Mouse (Mus musculus): Measurements from ENCODE around the gene Nfia. TPM values are rescaled to one million over a fixed set of nuclear protein-coding genes. Genes with fewer than 3 reads are reported as not detected.

Gene Nfia
- polyA plus RNA-seq, 1 experiment from 2014 or later, result 15.9 TPM

DNA sequence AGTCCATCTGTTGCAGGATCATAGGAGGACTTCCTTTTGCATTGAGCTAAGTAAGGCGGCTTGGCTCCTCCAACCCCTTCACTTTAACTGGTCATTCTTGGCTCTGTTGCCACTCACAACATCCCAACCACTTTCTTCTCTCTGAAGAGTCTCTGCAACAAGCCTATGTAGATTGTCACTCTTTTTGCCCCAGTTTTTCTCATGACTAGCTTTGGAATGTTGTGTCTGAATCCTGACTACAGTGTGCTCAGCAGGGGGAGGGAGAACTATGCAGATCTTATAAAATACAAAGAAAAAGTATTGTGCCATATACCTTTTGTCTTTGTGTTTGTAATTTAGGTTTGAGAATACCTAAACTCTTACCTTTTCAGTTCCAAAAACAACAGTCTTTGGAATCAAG, 119.1 kb downstream of the Nfia start:
- 80% methylated on average over 1 of the region's 1 CpGs for WGBS
- Histone ChIP-seq H3K36me3 (ENCODE audit: control insufficient read depth, insufficient read depth) (no peaks in the 10 kb centered on the region), H3K4me2 (replicated peaks; ENCODE audit: low read depth) (no peak overlapping the region), H3K27ac (ENCODE audit: low read depth, low read length) (no peak overlapping the region), H3K9ac (ENCODE audit: low read depth, low read length) (no peak overlapping the region), H3K9me3 (ENCODE audit: control insufficient read depth) (no peaks in the 10 kb centered on the region), H3K4me1 (replicated peaks; ENCODE audit: control insufficient read depth, insufficient read depth, low read length) (no peaks in the 10 kb centered on the region), H3K4me3 (ENCODE audit: low read depth, low read length) (no peak overlapping the region), H3K27me3 (replicated peaks; ENCODE audit: control insufficient read depth, insufficient read depth, low read length) (no peaks in the 10 kb centered on the region)
- ATAC-seq, result no peak
- no peak for TF ChIP-seq CTCF (IDR thresholded peaks at IDR 0.05; ENCODE audit: low read depth)

DNA sequence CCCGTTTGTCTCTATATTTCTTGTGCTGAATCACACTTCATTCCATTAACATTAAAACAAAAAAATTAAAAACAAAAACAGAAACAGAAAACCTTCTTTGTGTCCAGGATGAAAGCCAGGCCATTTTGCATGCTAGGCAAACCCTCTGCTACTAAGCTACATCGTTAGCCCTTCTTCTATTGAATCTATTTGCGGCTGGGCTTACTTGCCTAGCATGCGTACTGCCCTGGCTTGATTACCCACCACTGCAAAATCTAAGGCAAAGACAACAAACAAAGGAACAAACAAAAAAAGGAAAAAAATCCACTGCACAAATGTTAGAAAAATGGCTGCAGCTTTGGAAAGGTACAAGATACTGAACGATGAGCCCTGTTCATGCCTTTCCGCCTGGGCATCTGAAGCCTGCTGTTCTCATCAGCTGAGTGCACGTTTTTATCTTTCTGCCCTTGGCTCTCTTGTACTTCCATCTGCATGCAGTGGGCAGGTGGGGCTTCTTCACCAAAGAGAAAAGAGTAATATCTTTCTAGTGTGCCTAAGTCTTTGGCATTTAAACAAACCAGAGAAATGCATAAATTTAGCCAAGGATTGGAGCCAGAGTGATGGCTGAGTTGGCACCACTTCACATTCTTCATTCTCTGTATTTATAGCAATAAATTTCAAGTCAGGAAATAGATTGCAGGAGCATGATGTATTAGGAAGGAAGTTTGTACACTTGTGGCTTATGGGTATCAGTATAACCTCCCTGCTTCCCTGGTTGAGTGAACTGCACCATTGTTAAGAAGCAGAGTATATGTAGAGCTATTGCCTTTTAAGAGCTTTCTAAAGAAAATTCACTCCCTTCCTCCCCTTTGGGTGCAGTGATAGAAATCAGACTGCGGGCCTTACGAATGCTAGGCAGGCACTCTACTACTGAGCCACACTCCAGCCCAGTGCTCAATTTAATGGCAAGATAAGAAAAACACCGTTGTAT, 121.7 kb downstream of the Nfia start:
- no peak for ATAC-seq

DNA sequence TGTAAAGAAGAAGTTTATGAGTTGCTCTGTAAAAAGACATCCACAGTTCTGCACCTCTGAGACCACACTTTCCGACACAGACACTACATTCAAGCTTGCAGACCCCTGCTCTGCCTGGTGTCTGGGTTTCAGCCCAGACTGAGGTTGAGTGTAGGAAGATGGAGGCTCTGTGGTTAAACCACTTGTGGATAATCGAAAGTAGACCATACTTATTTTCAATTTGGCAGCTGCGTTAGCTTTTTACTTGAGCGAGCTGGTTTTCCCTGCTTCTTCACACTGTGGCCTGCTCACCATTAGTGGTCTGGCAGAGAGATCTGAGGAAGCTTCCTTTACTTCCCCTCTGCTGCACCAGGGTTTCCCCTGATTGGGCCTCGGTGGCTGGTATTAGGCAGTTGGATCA, 123.4 kb downstream of the Nfia start:
- Histone ChIP-seq H3K9ac (ENCODE audit: low read depth, low read length) (no peak overlapping the region), H3K27me3 (replicated peaks; ENCODE audit: control insufficient read depth, insufficient read depth, low read length) (no peaks in the 10 kb centered on the region), H3K4me1 (replicated peaks; ENCODE audit: control insufficient read depth, insufficient read depth, low read length) (no peaks in the 10 kb centered on the region), H3K4me2 (replicated peaks; ENCODE audit: low read depth) (no peak overlapping the region), H3K4me3 (ENCODE audit: low read depth, low read length) (no peak overlapping the region), H3K36me3 (ENCODE audit: control insufficient read depth, insufficient read depth) (no peaks in the 10 kb centered on the region), H3K9me3 (ENCODE audit: control insufficient read depth) (no peaks in the 10 kb centered on the region), H3K27ac (ENCODE audit: low read depth, low read length) (no peak overlapping the region)
- no peak for ATAC-seq
- TF ChIP-seq CTCF (IDR thresholded peaks at IDR 0.05; ENCODE audit: low read depth), result no peak
- WGBS, result 89% methylated on average over 5 of the region's 5 CpGs

More for the DNA sequence above, 121.7 kb downstream of the Nfia start:
- no peak overlapping the region for H3K4me3 ChIP-seq (ENCODE audit: low read depth, low read length)
- no peak overlapping the region for H3K4me2 ChIP-seq (replicated peaks; ENCODE audit: low read depth)
- no peaks in the 10 kb centered on the region for H3K9me3 ChIP-seq (ENCODE audit: control insufficient read depth)
- TF ChIP-seq CTCF (IDR thresholded peaks at IDR 0.05; ENCODE audit: low read depth), result no peak
- no peak overlapping the region for H3K27ac ChIP-seq (ENCODE audit: low read depth, low read length)
- H3K36me3 ChIP-seq (ENCODE audit: control insufficient read depth, insufficient read depth), result no peaks in the 10 kb centered on the region
- whole genome bisulfite sequencing, result 77% methylated on average over 10 of the region's 10 CpGs
- no peaks in the 10 kb centered on the region for H3K27me3 ChIP-seq (replicated peaks; ENCODE audit: control insufficient read depth, insufficient read depth, low read length)
- no peak overlapping the region for H3K9ac ChIP-seq (ENCODE audit: low read depth, low read length)
- no peaks in the 10 kb centered on the region for H3K4me1 ChIP-seq (replicated peaks; ENCODE audit: control insufficient read depth, insufficient read depth, low read length)

DNA sequence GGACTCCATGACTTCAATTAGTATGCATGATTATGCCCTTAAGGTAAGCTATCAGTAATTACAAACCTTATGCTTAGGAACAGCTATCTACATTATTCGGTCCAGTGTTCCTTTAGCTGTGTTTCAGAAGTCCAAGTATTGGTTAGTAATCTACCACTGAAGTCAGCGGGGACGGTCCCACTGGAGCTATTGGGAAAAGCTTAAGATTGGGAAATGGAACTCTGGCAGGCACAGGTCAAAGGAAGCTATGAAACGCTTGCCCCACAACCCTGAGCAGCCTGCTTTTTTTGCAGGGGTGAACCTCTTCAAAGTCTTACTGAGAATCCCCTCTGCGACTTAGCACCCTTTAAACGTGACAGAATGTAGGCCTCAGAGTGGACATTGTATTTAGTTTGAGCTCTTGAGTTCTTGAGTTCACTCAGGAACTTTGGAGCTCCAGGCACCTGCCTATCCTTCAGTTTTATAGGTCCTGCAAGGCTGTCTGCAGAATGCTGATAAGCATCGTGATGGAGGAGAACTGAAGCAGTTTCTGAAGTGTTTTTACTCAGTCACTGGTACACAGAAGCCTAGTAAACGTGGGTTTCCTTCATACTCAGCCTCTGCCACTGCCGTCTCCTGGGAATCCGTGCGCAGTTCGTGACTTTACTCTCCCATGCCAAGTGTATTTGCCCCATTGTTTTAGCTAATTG, 127.9 kb downstream of the Nfia start:
- no peak for ATAC-seq

DNA sequence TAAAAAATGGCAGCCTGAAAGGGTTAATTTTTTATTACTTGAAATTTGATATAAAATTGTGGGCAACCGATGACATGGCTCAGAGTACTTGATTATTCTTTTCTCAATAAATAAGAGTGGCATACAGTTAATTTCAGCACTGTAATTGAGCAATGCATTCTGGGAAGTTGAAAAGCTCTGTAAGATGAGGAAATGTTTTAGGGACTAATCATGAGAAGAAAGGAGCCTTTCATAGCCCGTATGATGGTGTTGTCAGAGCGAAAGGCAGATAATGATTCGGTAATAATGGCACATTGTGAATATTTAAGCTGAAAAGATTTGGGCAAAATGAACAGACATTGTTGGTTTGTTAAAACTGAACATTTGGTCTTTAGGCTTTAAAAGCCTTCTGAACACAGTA, 133.3 kb downstream of the Nfia start:
- WGBS, result 59% methylated on average over 4 of the region's 4 CpGs
- Histone ChIP-seq H3K27me3 (replicated peaks; ENCODE audit: control insufficient read depth, insufficient read depth, low read length) (no peaks in the 10 kb centered on the region), H3K4me2 (replicated peaks; ENCODE audit: low read depth) (no peak overlapping the region), H3K27ac (ENCODE audit: low read depth, low read length) (no peak overlapping the region), H3K4me3 (ENCODE audit: low read depth, low read length) (no peak overlapping the region), H3K36me3 (ENCODE audit: control insufficient read depth, insufficient read depth) (no peaks in the 10 kb centered on the region), H3K4me1 (replicated peaks; ENCODE audit: control insufficient read depth, insufficient read depth, low read length) (no peaks in the 10 kb centered on the region), H3K9ac (ENCODE audit: low read depth, low read length) (no peak overlapping the region), H3K9me3 (ENCODE audit: control insufficient read depth) (no peaks in the 10 kb centered on the region)
- ATAC-seq, result no peak
- TF ChIP-seq CTCF (IDR thresholded peaks at IDR 0.05; ENCODE audit: low read depth), result no peak

More for the DNA sequence above, 127.9 kb downstream of the Nfia start:
- no peak for TF ChIP-seq CTCF (IDR thresholded peaks at IDR 0.05; ENCODE audit: low read depth)
- Histone ChIP-seq H3K9me3 (ENCODE audit: control insufficient read depth) (no peaks in the 10 kb centered on the region), H3K4me2 (replicated peaks; ENCODE audit: low read depth) (no peak overlapping the region), H3K27me3 (replicated peaks; ENCODE audit: control insufficient read depth, insufficient read depth, low read length) (no peaks in the 10 kb centered on the region), H3K4me3 (ENCODE audit: low read depth, low read length) (no peak overlapping the region), H3K27ac (ENCODE audit: low read depth, low read length) (no peak overlapping the region), H3K4me1 (replicated peaks; ENCODE audit: control insufficient read depth, insufficient read depth, low read length) (no peaks in the 10 kb centered on the region), H3K36me3 (ENCODE audit: control insufficient read depth, insufficient read depth) (no peaks in the 10 kb centered on the region), H3K9ac (ENCODE audit: low read depth, low read length) (no peak overlapping the region)
- WGBS, result 77% methylated on average over 12 of the region's 12 CpGs

DNA sequence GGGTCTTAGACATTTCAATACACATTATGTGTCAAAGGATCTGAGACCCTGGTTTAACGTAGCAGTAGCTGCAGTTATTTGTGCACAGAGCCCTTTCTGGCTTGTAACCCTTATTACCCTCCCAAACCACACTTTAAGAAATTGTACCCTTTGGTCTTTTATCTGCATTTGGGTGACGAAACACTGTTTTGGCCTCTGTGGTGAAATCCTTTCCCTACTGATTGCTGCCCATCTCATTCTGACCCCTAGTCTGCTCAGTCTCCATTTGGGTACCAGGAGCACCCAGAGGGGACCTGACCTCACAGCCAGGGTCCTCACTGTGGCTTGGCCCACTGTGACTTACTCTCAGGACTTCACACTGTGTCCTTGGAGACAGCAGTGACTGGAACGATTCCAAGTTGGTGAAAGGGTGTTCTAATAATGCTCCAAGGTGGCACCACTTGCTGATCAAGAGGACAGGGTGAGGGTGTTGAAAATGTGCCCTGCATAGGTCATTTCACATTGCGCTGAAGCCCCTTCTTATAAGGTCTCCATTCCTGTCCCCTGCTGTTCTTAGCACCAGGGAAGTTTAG, 136.1 kb downstream of the Nfia start:
- H3K4me1 ChIP-seq (replicated peaks; ENCODE audit: control insufficient read depth, insufficient read depth, low read length), result no peaks in the 10 kb centered on the region
- no peaks in the 10 kb centered on the region for H3K27me3 ChIP-seq (replicated peaks; ENCODE audit: control insufficient read depth, insufficient read depth, low read length)
- H3K36me3 ChIP-seq (ENCODE audit: control insufficient read depth, insufficient read depth), result no peaks in the 10 kb centered on the region
- no peak overlapping the region for H3K27ac ChIP-seq (ENCODE audit: low read depth, low read length)
- H3K4me2 ChIP-seq (replicated peaks; ENCODE audit: low read depth), result no peak overlapping the region
- no peak overlapping the region for H3K9ac ChIP-seq (ENCODE audit: low read depth, low read length)
- TF ChIP-seq CTCF (IDR thresholded peaks at IDR 0.05; ENCODE audit: low read depth), result no peak
- 82% methylated on average over 4 of the region's 4 CpGs for WGBS
- no peak for ATAC-seq
- no peaks in the 10 kb centered on the region for H3K9me3 ChIP-seq (ENCODE audit: control insufficient read depth)
- no peak overlapping the region for H3K4me3 ChIP-seq (ENCODE audit: low read depth, low read length)

Data from intestine, postnatal 0 days (tissue).